Mouse (Mus musculus) forebrain, embryonic 14.5 days (tissue): Measurements from ENCODE around the gene Rpl29. TPM values are rescaled to one million over a fixed set of nuclear protein-coding genes. Genes with fewer than 3 reads are reported as not detected.

Experiments
- ATAC-seq: fragments of 200-750 bp; cut with Nextera tagmentation; 2 replicates; pipeline ENCODE4 v1.8.0; 2017; ENCODE audit warnings: mild to moderate bottlenecking, moderate library complexity
- DNase-seq: peaks from one replicate; pipeline ENCODE4 v3.0.0-alpha.2; 2015; ENCODE audit warnings: low spot score
- H3K27ac ChIP-seq: fragments of 300-500 bp; sonication (generic); 2 replicates; pipeline ENCODE4 v1.5.1; 2014; ENCODE audit warnings: low read depth, mild to moderate bottlenecking, control low read depth, low read length, moderate library complexity
- H3K27me3 ChIP-seq: fragments of 300-500 bp; sonication (generic); replicated peaks from 2 replicates; pipeline ENCODE4 v1.6.1; 2014; ENCODE audit warnings: low read length, control low read depth, mixed read lengths; ENCODE audit not compliant: control insufficient read depth, insufficient read depth
- H3K36me3 ChIP-seq: fragments of 300-500 bp; sonication (generic); 2 replicates; pipeline ENCODE4 v1.6.1; 2014; ENCODE audit warnings: low read length, control low read depth; ENCODE audit not compliant: control insufficient read depth, insufficient read depth
- H3K4me1 ChIP-seq: fragments of 300-500 bp; sonication (generic); 2 replicates; pipeline ENCODE4 v1.6.1; 2014; ENCODE audit warnings: antibody characterized with exemption, low read length, control low read depth; ENCODE audit not compliant: control insufficient read depth, insufficient read depth
- H3K4me2 ChIP-seq: fragments of 300-500 bp; sonication (generic); 2 replicates; pipeline ENCODE4 v1.6.1; 2014; ENCODE audit warnings: mild to moderate bottlenecking, control low read depth, low read length
- H3K4me3 ChIP-seq: fragments of 300-500 bp; sonication (generic); 2 replicates; pipeline ENCODE4 v1.5.1; 2014; ENCODE audit warnings: low read depth, low read length, control low read depth
- H3K9ac ChIP-seq: fragments of 300-500 bp; sonication (generic); 2 replicates; pipeline ENCODE4 v1.6.1; 2014; ENCODE audit warnings: mild to moderate bottlenecking, low read length, control low read depth, moderate library complexity
- H3K9me3 ChIP-seq: fragments of 300-500 bp; sonication (generic); replicated peaks from 2 replicates; pipeline ENCODE4 v1.6.1; 2016; ENCODE audit warnings: low read length, control low read depth, mixed read lengths; ENCODE audit not compliant: control insufficient read depth
- WGBS: fragments of 180-500 bp; shearing (Covaris S2); extraction: QIAGEN DNeasy Blood & Tissue Kit; methylation state at CpG from one replicate; pipeline ENCODE4 v1.1.7; 2014; 5-methylcytosine and 5-hydroxymethylcytosine counted together
- polyA plus RNA-seq: library from polyadenylated mRNA; unstranded; fragments of >200 nt; fragmentation: Nextera tagmentation; extraction: Ambion mirVana; gene quantifications from 2 replicates; pipeline ENCODE4 v1.2.1, GENCODE M21; 2014

The Rpl29 gene
- polyA plus RNA-seq, 1 experiment from 2014 or later, result 924 TPM

DNA sequence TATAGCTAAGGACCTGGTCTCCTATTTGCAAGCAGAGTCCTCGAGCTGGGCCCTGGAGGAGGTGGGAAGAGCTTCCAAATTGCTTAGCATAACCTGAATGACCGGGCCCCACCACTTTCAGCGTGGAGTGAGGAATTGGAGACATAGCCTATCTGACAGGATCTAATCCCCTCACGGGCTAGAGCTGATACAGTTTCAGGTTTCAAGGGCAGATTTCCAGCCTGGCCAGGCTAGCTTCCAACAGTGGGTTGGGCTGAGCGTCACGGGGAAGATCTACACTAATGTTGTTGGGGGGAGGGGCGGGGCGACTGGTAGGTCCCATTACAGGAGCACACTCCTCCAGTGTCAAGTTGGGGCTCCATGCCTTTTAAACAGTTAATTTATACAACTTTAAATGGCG is 21.4 kb downstream of the Rpl29 start:
- no peak overlapping the region for H3K4me3 ChIP-seq
- ATAC-seq (no peak), DNase-seq (peak; percentile 44)
- H3K27me3 ChIP-seq, result no peaks in the 10 kb centered on the region
- H3K4me1 ChIP-seq, result peaks cover 23% of the 10 kb centered on the region
- H3K4me2 ChIP-seq, result no peak overlapping the region
- H3K36me3 ChIP-seq, result no peaks in the 10 kb centered on the region
- no peak overlapping the region for H3K9ac ChIP-seq
- H3K9me3 ChIP-seq, result no peaks in the 10 kb centered on the region
- WGBS, result 25% methylated on average over 9 of the region's 9 CpGs
- H3K27ac ChIP-seq, result no peak overlapping the region

DNA sequence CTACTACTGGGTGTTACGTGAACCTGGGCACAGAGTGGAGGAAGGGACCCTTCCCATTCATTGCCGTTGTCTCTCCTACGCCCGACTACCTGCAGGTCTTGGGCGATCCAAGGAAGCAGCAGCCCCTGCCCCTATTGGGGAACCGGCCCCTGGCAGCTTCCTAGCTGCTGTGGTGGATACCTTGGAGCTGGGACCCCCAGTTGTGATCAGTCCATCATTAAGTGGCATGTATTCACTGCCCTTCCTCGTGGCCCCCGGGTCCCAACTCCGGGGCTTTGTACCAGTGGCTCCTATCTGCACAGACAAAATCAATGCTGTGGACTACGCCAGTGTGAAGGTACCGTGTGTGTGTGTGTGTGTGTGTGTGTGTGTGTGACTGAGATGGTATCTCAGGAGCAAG is 22.0 kb downstream of the Rpl29 start:
- no peak overlapping the region for H3K4me3 ChIP-seq

DNA sequence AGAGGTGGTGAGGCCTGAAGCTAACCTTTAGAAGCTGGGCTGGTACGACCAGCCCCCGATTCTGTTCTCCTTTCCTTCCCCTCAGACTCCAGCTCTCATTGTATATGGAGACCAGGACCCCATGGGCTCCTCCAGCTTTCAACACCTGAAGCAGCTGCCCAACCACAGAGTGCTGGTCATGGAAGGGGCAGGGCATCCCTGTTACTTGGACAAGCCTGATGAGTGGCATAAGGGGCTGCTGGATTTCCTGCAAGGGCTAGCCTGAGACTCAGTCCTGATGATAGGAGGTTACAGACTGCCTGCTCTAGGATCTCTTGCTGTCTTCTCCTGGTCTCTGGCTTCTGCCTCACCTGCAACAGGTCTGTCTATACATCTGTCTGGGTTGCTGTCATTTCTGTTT is 22.6 kb downstream of the Rpl29 start:
- Histone ChIP-seq H3K9ac (no peak overlapping the region), H3K27ac (no peak overlapping the region), H3K4me1 (peaks cover 35% of the 10 kb centered on the region), H3K4me3 (no peak overlapping the region), H3K27me3 (no peaks in the 10 kb centered on the region), H3K36me3 (no peaks in the 10 kb centered on the region), H3K4me2 (no peak overlapping the region), H3K9me3 (no peaks in the 10 kb centered on the region)
- ATAC-seq, result no peak
- WGBS, result 53% methylated on average over 2 of the region's 2 CpGs
- DNase-seq, result no peak

More for the DNA sequence above, 22.0 kb downstream of the Rpl29 start:
- Histone ChIP-seq H3K9ac (no peak overlapping the region), H3K36me3 (no peaks in the 10 kb centered on the region), H3K27me3 (no peaks in the 10 kb centered on the region), H3K27ac (no peak overlapping the region), H3K4me2 (no peak overlapping the region), H3K4me1 (peaks cover 29% of the 10 kb centered on the region), H3K9me3 (no peaks in the 10 kb centered on the region)
- WGBS, result 77% methylated on average over 11 of the region's 11 CpGs
- no peak for ATAC-seq
- no peak for DNase-seq

DNA sequence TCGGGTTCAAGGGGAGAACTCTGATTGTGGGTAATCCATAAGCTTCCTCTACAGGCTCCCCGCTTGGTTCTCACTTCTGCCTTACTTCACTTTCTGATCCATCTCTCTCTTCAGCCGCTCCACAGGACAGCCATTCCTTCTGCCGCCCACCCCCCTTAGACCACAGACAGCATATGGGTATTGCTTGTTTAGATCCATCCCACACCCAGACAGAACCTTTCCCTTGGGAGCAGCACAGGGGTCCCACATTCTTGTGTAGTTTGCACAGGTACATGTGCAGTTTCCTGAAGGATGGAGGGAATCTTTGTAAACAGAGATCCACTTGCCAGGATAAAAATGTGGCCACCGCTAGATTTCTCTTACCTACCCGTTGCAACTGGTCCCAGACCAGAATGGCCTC is 23.1 kb downstream of the Rpl29 start:
- H3K27me3 ChIP-seq, result no peaks in the 10 kb centered on the region
- ATAC-seq (no peak), DNase-seq (no peak)
- WGBS, result 13% methylated on average over 6 of the region's 6 CpGs
- H3K27ac ChIP-seq, result no peak overlapping the region; the same call in 1 of the 2 replicates
- H3K9me3 ChIP-seq, result no peaks in the 10 kb centered on the region
- H3K36me3 ChIP-seq, result no peaks in the 10 kb centered on the region
- peak overlapping the region; percentile 99 for H3K4me2 ChIP-seq
- peak overlapping the region; percentile 70 for H3K4me3 ChIP-seq
- H3K4me1 ChIP-seq, result peaks cover 40% of the 10 kb centered on the region
- peak overlapping the region; percentile 79 for H3K9ac ChIP-seq

DNA sequence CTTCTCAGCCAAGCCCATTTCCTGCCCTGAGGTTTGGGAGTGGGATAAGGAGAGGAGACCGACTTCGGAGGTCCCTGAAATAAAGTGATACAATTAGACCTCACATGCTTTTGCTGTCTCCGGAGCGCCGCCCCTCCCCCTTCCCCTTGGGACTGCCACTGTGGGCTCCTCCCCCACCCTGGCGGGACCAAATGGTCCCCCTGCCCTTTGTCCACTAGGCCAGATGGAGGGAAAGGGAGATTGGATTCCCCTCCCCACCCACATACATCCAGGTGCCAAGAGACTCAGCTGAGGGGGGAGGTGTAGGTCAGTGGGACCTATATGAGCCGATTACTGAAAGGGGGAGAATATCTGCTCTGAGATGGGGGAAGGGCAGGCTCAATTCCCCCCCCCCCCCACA is 23.6 kb downstream of the Rpl29 start:
- peak overlapping the region; percentile 79 for H3K9ac ChIP-seq
- no peaks in the 10 kb centered on the region for H3K9me3 ChIP-seq
- H3K4me3 ChIP-seq, result peak overlapping the region; percentile 70
- H3K36me3 ChIP-seq, result no peaks in the 10 kb centered on the region
- H3K27ac ChIP-seq, result peak overlapping the region; percentile 92
- ATAC-seq, result no peak; the same call in 1 of the 2 replicates
- H3K4me1 ChIP-seq, result peaks cover 40% of the 10 kb centered on the region
- H3K27me3 ChIP-seq, result no peaks in the 10 kb centered on the region
- 2% methylated on average over 7 of the region's 7 CpGs for WGBS
- peak overlapping the region; percentile 99 for H3K4me2 ChIP-seq
- DNase-seq, result peak; percentile 54

DNA sequence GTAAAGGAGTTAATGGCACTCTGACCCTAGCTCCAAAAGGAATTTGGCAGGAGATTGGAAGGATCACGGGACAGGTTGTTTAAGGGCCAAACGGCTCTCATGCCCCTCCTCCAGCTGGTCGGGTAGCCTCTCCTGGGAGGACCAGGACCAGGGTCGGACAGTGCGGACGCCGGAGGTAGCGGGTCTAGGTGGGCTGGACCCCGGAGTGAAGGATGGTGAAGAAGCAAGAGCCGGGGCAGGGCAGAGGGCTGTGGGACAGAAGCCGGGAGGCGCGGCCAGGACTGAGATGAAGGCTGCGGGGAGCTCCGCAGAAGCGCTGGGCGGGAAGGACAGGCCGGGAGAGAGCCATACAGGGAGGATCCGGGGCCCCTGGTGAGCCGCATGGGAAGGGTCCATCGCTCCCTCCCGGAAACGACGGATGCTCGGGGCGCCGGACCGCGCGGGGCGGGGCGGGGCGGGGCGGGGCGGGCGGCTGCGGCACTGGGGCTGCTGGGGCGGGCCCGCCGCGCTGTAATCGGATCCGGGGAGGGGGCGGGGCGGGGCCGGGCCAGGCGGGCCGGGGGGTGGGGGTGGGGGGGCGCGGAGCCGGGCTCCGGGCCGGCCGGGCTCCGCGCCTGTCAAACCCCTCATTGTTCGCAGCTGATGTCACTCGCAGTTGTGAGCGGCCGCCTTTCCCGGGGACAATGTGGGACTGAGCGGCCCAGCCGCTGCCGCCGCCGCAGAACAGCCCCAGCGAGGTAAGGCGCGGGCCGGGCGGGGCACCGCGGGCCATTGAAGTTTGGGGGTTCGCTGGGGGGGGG is 24.2 kb downstream of the Rpl29 start, which contains the start of gene Pcbp4:
Gene Pcbp4 (plus strand): TSS at position 21 of the 800 bp plus-strand sequence.
- Histone ChIP-seq H3K27ac (peak within 1 kb of the TSS; percentile 92), H3K4me2 (peak within 1 kb of the TSS; percentile 99), H3K9me3 (no peaks in the 10 kb centered on the region), H3K4me3 (peak within 1 kb of the TSS; percentile 70), H3K4me1 (peaks cover 40% of the 10 kb centered on the region), H3K27me3 (no peaks in the 10 kb centered on the region), H3K36me3 (no peaks in the 10 kb centered on the region), H3K9ac (peak within 1 kb of the TSS; percentile 79)
- under 1% methylated on average over 36 of the region's 74 CpGs for WGBS
- ATAC-seq, result peak; percentile 77
- DNase-seq, result peak; percentile 85

DNA sequence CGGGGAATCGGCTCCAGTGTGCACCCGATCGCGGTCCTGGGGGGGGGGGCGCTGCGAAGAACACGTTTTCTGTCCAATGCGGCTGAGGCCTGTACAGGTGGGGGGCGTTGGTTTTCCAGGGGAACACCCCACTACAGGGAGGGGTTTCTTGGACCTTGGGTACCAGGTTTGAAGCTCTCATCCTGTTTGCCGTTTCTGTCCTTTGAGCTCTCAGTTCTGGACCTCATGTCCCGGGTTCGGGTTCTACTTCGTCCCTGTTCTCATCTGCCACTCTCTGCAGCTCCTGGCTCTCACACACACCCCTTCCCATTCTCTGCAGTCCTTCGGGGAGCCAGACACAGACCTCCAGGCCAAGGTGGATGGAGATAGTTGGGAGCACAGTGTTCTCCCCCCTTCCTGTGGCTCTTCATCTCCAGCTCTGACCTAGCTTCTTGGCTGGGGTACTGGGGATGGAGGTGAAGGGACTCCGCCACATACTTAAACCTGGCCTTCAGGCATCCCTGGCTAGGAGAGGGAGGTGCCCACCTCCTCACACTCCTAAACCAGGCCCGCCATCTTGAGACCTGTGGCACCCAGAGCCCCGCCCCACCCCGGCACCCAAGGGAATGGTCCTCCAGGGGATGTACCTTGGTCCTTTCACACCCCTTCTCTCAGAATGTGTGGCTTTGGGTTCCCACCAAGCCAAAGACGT is 25.0 kb downstream of the Rpl29 start:
- H3K9me3 ChIP-seq, result no peaks in the 10 kb centered on the region
- ATAC-seq (peak; percentile 21), DNase-seq (peak; percentile 48)
- peaks cover 38% of the 10 kb centered on the region for H3K4me1 ChIP-seq
- under 1% methylated on average over 15 of the region's 20 CpGs for WGBS
- H3K4me2 ChIP-seq, result peak overlapping the region; percentile 99
- H3K27ac ChIP-seq, result peak overlapping the region; percentile 92
- no peaks in the 10 kb centered on the region for H3K27me3 ChIP-seq
- peak overlapping the region; percentile 70 for H3K4me3 ChIP-seq
- H3K9ac ChIP-seq, result peak overlapping the region; percentile 79
- no peaks in the 10 kb centered on the region for H3K36me3 ChIP-seq

DNA sequence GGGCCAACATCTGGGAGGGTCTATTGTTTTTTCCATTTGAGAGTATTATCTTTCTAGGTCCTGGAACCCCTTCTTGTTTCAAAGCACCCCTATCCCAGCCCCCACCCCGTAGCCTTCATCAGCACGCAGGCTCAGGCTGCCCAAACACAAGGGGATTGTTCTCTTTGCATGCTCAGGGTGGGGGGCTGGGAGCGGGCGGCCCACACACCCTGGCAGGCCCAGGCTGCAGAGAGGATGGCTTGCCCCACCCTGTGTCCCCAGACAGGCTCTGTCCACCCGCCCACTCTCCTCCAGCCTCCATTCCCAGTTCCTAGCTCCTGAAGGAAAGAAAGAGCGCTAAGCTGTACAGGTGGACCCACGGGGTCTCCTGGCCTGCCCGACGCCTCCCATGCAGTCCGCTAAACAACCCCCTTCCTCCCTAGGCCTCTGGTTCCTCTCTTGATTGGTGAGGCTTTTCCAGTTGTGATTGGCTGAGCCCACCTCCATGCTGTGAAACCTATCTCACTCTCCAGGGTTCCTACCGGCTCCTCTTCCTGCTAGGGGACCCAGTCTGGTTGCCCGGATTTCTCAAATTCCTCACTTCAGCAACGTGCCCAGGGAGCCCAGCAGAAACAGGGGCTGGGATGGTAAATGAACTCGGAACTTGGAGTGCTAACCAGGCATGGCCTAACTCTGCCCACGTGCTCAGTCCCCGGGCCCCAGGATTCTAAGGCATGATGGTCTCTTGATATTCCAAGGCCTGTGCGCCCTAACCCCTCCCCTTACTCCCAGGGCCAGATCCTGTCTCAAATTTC is 25.8 kb downstream of the Rpl29 start:
- peak; percentile 27; the same call in 1 of the 2 replicates for ATAC-seq
- Histone ChIP-seq H3K27ac (peak overlapping the region; percentile 92), H3K27me3 (no peaks in the 10 kb centered on the region), H3K4me1 (peaks cover 38% of the 10 kb centered on the region), H3K9me3 (no peaks in the 10 kb centered on the region), H3K4me3 (peak overlapping the region; percentile 70), H3K4me2 (peak overlapping the region; percentile 99), H3K9ac (peak overlapping the region; percentile 79), H3K36me3 (peaks cover 5% of the 10 kb centered on the region; the same call in 1 of the 2 replicates)
- peak; percentile 70 for DNase-seq
- under 1% methylated on average over 17 of the region's 17 CpGs for WGBS
